Mouse (Mus musculus) kidney, adult 11 months (tissue): ENCODE data around the gene Fbl.
"Not testable (repeated sequence)": the region's sequence is repeated elsewhere in the genome, so short reads cannot be mapped to it uniquely, and the experiment has no call there.

Experiments
- DNase-seq: peaks from one replicate; pipeline ENCODE4 v3.0.0; 2022

Fbl gene

DNA sequence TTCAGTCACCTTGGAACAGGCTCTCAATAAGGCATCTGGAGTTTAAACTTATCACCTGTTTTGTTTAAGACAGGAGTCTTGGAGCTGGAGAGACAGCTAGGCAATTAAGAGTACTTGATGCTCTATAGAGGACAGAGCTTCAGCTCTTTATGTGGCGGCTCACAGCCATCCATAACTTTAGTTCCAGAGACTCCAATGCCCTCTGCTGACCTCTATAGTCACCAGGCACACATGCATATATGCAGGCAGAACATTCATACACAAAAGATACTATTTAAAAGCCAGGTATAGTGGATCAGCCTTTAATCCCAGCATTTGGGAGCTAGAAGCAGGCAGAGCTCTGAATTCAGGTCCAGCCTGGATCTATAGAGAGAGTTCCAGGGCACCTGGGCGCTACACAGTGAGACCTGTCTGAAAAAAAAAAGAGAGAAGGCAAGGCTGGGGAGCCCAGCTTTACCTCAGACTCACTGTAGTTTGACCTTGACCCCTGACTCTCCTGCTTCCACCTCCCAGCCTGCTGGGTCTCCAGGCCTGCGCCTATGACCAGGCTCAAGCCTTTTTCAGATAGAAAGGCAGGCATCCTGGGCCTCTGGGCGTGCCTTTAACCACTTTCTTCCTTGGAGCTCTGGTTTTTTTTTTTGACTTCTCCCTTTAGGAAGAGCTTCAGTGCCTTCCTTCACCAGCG, 26.0 kb downstream of the Fbl start:
- DNase-seq = no peak

DNA sequence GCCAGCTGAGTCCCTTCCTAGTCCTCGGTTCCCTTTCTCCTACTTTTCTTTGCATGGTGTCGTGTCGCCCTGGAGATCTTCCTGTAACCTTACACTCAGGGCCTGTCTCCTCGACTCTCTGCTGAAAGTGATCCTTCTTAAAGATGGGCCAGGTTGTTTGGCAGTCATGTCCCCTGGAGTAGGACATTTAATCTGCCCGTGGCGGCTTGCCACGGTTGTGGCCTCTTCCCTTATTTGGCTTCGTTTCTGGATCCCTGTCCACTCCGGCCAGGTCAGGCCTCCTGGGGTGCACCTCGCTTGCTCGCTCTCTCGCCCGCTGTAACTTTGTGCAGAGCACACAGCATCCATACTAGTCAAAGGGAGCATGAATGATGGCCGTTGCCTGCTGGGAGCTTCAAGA, 27.0 kb downstream of the Fbl start:
- no peak for DNase-seq

DNA sequence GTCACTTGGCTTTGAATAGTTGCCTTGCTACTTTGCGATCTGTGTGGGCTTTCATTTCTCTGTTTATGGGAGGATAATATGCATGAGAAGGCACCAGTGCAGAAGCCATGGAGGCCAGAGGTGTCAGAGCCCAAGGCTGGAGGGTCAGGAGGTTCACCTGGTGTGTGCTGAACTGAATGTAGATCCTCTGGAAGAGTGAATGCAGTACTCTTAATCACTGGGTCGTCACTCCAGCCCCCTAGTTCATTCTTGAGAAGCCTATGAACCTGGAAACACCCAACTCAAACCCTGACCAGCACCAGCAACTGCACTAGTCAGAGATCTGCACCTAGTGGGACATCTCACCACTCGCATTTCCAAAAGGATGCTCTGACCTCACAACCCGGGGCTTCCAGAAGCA, 29.5 kb downstream of the Fbl start:
- DNase-seq = no peak

DNA sequence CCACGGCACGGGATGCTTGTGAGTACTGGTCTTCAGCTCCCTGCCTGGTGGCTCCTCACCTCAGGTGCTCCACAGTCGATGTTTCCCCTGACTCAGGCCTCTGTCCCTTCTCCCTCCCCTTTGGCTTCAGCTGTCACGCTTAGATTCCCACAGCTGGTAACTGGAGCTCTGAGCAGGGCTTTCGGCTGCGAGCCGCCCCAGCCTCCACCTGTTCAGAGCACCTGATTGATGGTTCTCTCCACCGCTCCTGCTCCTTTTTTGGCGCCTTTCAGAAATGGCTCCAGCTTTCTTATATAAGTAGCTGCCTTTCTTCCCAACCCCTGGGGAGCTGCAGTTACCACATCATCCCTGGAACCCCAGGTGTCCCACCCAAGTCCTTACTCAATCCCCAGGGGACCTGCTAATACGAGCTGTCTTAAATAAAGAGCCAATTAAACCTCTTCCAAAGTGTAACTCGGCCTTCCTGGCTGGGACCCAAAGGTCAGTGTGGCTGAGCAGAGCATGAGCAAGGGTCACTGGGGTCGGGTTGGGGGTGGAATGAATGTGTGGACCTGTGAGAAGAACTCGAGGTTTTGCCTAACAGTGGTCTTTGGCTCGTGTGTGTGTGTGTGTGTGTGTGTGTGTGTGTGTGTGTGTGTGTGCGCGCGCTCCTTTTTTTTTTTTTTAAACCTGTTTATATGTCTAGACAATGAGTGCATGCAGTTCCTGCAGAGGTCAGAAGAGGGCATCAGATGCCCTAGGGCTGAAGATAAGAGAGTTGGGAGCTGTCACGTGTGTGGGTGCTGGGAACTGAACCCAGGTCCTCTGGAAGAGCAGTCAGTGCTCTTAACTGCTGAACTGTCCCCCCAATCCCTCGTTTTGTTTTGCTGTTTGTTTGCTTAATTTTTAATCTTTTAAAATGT, 33.9 kb downstream of the Fbl start:
- peak; percentile 78 for DNase-seq

DNA sequence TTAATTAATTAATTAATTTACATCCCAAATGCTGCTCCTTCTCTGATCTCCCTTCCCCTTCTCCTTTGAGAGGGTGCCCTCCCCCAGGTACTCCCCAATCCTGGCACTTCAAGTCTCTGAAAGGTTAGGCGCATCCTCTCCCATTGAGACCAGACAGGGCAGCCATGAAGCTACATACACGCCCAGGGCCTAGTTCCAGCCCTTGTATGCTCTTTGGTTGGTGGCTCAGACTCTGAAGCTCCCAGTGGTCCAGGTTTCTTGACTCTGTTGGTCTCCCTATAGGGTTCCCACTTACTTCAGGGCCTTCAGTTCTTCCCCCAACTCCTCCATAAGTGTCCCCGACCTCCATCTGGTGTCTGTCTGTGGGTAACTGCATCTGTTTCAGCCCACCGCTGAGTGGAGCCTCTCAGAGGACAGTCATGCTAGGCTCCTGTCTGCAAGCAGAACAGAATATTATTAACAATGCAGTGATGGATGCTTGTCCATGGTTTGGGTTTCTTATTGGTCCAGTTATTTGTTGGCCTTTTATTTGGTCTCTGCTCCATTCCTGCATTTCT, 36.6 kb downstream of the Fbl start:
- no peak for DNase-seq

DNA sequence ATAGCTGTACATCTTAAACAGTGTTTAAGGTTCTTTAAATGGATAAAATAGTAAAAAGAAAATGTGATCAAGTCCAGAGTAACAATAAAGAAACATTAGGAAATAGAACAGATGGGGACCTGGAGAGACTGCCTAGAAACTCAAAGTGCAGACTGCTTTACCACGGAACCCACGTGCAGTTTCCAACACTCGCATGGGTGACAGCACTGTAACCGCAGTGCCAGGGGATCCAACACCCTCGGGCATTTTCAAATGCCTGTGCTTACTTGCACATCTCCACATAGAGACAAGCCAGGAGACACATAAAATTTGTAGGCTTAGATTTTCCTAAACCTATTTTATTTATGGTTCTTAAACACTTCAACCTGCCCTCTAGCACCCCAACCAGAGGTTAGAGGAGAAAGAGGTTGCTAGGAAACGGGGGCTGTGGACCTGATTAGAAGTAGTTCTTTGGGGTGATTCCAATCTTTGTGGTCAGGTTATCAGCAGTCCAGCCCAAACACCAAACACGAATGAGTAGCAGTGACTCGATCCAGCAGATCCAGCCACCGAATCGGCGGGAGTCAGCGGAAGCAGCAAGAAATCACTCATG, 39.0 kb downstream of the Fbl start:
- DNase-seq = no peak

DNA sequence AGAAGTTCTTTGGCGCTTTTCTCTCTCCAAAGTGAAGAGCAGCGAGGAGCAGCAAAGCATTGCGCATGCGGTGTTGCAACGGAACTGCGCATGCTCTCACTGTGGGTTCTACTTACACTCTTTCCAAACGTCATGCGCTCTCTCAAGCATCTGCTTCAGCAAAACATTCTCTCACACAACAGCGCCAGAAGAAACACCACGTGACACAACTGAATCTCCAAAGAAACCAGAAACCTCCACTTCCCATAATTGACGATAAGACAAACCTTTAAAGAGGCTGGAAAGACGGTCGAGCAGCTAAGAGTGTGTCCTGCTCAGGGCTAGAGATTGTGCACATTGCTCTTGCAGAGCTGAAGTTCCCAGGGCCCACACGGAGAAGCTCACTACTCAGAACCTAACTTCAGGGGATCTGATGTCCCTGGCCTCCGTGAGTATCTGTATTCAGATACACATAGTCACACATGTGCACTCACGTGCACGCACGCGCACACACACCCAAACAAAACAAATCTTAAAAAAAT, 39.5 kb downstream of the Fbl start:
- DNase-seq = peak; percentile 69

DNA sequence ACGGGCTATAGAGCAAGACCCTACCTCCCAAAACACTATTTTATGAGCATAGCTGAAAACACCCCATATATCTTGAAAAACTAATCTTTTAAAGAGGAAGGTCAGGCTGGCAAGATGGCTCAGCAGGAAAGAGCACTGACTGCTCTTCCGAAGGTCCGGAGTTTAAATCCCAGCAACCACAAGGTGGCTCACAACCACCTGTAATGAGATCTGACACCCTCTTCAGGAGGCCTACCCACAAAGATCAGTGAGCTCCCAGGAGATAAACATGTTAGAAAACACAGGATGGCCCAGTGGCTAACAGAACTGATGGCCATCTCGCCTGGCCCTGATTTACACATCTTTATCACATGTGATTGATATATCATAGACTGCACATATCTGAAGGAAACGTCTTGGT, 41.2 kb downstream of the Fbl start:
- DNase-seq = no peak

DNA sequence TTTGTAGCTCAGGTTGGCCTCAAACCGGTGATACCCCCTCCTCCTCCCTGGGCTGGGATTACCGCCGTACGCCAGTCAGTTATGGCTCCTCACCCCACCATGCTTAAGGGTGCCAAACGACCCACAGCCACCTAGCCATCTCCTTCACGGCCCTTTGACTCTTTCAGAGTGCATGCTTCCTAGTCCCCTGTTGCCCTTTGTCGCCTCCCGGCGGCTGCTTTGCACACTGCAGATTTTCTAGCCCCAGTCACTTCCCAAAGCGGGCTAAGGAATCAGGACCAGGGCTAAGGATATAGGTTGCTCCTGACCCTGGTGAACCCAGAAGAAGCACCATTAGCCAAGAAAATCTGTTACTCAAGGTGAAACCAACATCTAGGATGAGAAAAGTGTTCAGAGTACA, 44.6 kb downstream of the Fbl start:
- peak; percentile 58 for DNase-seq

DNA sequence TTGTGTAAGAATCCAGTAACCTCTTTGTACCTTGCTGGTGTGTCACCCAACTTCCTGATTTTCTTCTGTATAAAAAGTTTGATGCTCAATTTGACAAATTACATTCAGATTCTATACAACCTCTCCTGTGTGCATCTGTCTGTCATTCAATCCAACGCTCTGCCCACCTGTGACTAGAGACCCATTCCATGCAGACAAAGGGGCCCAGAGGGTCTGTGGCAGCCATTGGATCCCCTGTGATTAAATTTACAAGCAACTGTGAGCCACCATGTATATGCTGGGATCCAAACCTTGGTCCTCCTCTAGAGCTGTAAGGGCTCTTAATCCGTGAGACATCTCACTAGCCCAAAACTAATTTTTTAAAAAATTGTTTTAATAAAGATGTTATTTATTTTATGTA, 46.4 kb downstream of the Fbl start:
- DNase-seq = not testable (repeated sequence)

DNA sequence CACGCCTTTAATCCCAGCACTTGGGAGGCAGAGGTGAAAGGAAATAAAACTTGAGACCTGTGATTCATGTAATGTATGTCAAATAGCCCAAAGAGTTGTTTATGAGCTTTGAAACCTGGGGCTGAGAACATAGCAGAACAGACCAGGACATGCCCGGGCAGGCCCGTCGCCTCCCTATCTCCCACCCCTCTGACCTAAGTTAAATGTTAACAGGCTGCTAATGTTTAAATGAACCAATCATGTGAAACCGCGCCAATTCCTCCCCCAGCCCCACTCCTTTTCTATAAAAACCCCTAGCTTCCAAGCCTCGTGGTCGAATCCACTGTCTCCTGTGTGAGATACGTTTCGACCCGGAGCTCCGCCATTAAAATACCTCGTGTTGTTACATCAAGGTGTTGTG, 48.3 kb downstream of the Fbl start:
- DNase-seq = not testable (repeated sequence)

DNA sequence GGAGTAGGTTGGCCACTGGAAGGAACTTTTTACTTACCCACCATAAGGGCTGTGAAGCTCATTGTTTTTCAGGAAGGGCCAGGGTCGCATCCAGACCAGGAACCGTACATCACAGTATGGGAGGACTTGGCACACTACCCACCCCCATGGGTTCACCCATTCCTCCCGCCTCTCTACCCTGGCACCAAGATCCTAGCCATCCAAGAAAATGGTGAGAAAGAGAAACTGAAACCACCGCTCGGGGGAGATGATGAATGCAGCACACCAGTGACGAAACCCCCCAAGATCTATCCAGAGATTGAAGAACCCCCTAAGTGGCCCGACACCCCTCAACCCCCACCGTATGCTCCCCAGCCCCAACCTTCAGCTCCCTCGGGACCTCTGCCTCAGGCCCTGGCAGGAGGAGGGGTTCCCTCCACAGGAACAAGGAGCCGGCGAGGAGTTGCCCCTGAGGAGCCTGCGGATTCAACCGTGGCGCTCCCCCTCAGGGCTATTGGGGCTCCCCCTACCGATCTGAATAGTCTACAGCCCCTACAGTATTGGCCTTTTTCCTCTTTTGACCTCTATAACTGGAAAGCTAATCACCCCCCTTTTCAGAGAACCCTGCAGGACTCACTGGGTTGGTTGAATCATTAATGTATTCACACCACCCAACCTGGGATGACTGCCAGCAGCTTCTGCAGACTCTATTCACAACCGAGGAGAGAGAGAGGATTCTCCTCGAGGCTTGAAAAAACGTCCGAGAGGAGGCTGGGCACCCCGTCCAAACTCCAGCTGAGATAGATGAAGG, 49.6 kb downstream of the Fbl start:
- DNase-seq = peak; percentile 84

DNA sequence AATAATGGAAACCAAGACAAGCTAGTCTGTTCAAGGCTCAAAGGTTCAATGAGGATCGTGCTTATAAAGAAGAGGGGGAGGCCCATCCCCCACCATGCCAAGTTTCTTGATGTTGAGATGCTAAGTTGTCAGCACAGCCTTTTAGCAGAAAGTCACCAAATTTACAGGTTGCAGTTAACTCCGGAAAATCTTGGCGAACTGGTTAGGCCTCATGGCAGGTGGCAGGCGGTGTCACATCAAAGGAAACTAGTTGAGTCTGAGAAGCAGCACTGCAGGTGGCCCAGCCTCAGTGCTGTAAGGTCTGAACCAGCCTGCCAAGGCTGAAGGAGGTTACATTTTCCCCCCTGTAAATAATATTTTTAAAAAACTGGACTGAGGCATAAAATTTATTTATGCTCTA, 57.3 kb downstream of the Fbl start:
- not testable (repeated sequence) for DNase-seq

DNA sequence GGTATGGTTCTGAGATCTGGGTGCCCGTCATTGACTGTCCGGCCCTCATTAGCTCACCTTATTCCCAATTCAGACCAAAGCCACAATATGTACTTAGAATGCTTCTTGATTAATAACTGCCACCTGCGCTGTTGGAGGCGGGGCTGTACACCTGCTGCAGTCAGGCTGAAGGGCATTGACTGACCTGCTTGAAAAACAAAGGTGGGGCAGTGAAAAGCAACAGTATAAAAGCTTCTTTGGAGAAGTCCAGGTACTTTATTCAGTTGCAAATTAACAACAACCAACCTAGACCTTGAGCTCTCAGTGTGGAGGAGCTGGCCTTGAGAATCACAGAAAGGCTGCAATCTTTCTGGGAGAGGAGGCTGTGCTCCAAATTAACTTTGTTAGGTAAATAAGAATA, 57.9 kb downstream of the Fbl start:
- not testable (repeated sequence) for DNase-seq
